Mouse (Mus musculus): Measurements from ENCODE around the gene Klhl31.

Gene Klhl31

DNA sequence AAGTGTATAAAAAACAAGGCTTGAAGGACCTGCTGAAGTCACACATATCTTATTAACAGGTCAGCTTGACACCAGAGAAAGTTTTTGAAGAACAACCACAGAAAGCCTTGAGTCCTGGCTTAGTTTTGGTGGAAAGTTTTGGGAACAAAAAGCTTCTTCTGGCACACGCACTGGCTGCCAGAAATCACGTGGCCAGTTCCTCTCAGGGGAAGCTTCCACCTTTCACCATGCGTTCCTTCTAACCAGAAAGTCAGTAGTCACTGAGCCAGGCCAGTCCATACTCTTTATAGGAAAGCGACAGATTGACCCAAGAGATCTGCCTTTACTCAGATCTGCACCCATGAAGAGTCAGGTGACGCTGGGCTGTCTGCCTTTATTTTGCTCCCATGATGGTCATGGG, 12.1 kb upstream of the Klhl31 start:
- DNase-seq, result no peak

- no peak for DNase-seq
These were observed 7.6 kb upstream of the Klhl31 start for GRCm38 (mm10) chr9:77628676-77629075.

- DNase-seq, result no peak
These were observed 6.6 kb upstream of the Klhl31 start for GRCm38 (mm10) chr9:77629708-77630107.

DNA sequence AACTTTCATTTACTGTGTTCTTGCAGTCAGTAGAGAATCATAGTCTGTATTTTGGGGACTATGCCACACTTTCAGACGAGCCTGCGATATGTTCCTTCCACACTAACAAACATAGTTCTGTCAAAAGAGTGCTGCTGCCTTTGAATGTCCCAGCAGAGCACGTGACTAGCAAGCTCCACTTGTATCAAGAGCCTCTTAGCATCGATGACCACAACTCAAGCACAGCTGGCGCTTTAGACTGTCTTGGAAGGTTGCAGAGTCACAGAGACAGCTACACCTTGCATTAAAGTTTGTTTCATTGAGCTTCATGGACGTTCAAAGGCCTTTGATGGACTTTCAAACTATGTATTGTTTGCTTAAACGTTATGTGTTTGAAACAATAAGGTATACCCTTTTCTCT, 5.5 kb upstream of the Klhl31 start:
- no peak for DNase-seq

- no peak for DNase-seq
These were observed 3.9 kb upstream of the Klhl31 start for GRCm38 (mm10) chr9:77632432-77632831.

DNA sequence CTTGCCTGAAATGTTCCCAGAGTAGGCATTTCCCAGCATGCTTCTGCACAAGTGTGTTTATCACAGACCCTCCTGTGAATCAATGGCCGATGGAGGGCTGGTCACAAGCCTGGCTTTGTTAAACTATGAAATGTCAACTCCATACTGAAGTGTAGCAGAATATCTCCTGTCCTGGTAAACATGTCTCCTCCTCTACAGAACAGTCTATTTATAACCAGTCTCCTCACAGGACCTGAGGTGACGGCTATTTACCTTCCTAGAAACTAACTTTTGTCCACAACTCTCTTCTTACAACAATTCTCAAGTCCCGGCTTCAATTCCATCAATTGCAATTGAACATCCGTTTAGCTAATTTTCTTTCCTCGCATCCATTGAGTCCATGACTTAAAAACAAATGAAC, 297 bp upstream of the Klhl31 start:
- no peak for DNase-seq

- DNase-seq, result no peak
These were observed 1.1 kb downstream of the Klhl31 start for GRCm38 (mm10) chr9:77637357-77637756.

DNA sequence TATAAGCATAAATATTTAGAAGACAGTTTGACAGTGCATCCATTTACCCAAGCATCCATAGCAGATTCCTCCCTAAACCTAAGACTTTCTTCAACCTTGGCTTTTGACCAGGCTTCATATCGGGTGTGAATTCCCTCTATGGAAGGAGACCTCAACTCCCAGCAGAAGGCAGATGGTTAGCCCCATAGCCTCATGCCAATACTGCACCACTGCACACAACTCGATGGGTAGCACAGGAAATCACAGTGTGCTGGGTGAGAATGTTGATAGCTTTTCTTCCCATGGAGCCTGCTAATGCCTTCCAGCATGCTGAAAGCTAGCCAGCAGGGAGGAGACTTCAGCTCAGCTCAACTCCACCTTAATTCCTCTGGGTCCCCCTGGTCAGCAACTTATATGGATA, 8.9 kb downstream of the Klhl31 start:
- no peak for DNase-seq

GRCm38 (mm10) chr9:77651847-77652246, 15.5 kb downstream of the Klhl31 start:
- no peak for DNase-seq

GRCm38 (mm10) chr9:77653907-77654306, 17.6 kb downstream of the Klhl31 start:
- no peak for DNase-seq

DNA sequence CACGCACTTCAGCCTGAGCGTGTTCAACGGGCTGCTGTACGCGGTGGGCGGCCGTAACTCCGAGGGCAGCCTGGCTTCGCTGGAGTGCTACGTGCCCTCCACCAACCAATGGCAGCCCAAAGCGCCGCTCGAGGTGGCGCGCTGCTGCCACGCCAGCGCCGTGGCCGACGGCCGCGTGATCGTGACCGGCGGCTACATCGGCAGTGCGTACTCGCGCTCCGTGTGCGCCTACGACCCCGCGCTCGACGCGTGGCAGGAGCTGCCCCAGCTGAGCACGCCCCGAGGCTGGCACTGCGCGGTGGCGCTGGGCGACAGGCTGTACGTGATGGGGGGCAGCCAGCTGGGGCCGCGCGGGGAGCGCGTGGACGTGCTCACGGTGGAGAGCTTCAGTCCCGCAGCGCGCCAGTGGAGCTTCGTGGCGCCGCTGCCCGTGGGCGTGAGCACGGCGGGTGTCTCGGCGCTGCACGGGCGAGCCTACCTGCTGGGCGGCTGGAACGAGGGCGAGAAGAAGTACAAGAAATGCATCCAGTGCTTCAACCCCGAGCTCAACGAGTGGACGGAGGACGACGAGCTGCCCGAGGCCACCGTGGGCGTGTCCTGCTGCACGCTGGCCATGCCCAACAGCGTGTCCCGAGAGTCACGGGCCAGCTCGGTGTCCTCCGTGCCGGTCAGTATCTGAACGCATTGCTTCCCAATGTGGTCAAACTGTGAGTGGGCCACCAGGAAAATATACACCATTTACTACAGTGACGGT, 19.1 kb downstream of the Klhl31 start:
- no peak for DNase-seq

- DNase-seq, result peak; percentile 51
These were observed 19.6 kb downstream of the Klhl31 start for GRCm38 (mm10) chr9:77655935-77656288.

GRCm38 (mm10) chr9:77662917-77663316, 26.6 kb downstream of the Klhl31 start:
- no peak for DNase-seq

DNA sequence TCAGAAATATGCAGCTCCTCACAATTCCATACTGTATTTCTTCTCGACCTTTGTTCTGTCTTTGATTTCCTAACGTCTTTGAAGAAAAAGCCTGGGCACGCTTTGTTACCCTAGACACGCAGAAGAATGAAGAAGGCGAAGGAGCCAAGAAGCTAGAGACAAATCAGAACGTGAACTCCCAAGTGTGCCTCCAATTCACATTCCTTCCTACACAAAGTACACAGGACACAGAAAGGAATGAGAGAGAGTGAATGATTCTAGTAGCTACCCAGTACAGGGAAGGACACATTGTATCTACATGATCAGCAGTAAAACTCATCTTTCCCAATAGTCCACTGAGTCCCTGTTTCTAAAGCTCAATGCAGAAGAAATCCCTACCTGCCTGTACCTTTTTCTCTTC, 33.8 kb downstream of the Klhl31 start:
- DNase-seq, result no peak

DNA sequence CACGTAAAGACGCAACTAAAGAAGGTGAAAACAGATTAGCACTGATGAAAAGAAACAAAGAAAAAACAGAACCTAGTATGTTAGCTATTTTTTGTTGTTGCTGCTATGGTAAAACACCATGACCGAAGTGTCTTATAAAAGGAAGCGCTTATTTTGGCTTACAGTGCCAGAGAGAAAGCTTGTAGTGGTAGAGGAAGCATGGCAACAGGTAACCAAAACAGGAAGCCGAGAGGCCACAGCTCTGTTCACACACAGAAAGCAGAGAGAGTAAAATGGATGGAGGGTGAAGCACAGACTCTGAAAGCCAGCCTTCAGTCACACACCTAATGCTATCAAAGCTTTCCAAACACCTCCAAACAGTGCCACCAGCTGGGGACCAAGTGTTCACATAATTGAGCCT, 34.7 kb downstream of the Klhl31 start:
- DNase-seq, result no peak

DNA sequence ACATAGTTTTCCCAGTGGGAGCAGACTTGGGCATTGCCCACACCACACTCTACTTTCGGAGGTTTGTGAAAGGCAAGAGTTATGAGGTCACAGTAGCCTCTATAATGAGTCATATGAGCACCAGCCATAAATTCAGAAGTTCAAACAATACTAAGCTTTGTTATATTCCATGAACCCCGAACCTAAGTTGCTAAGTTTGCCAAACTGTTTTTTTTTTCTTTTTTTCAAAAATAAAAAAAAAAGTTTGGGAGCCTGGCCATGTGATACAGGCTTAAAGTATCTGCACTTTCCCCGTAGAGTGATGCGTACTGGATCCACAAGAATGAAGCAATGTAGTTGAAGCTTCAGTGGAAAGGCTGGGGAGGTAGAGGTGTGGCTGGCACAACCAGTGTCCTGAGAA, 36.9 kb downstream of the Klhl31 start:
- no peak for DNase-seq

DNA sequence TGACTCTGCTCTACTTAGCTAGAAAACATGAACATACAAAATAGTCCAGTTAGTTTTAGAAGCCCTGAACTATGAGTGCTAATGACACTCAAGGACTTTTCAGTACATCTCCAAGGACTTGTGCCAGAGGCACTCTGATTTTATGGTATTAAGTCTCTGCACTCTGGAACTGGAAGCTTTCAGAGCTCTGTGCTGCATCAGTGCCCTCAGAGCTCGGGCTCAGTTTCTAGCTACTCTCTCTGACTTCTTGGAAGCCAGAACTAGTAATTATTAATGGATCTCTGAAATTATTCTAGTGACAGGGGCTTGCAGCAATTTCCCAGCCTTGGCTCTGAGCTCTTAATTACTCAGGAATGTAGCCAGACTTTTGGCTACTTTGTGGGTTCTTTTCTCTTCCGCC, 37.7 kb downstream of the Klhl31 start:
- DNase-seq, result no peak

- no peak for DNase-seq
These were observed 48.6 kb downstream of the Klhl31 start for GRCm38 (mm10) chr9:77684938-77685337.

- no peak for DNase-seq
These were observed 49.7 kb downstream of the Klhl31 start for GRCm38 (mm10) chr9:77685825-77686500.

GRCm38 (mm10) chr9:77692707-77693106, 56.4 kb downstream of the Klhl31 start:
- DNase-seq, result no peak

DNA sequence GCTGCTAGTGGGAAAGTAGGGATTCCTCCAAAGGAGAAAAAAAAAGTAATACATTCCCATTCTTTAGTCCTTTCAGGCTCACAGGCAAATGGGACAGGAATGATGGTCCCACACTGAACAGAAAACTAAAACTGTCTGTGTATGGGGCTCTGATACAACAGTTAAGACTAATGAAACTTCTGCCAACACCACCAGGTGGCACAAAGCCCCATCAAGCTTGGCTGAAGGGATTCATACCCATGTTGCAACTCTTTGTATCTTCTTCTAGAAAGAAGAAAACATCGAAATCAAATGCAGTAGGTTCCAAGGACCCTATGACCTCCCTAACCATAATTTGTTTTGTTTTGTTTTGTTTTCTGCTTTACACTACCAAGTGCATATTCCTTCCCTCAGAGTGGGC, 57.1 kb downstream of the Klhl31 start:
- no peak for DNase-seq

DNA sequence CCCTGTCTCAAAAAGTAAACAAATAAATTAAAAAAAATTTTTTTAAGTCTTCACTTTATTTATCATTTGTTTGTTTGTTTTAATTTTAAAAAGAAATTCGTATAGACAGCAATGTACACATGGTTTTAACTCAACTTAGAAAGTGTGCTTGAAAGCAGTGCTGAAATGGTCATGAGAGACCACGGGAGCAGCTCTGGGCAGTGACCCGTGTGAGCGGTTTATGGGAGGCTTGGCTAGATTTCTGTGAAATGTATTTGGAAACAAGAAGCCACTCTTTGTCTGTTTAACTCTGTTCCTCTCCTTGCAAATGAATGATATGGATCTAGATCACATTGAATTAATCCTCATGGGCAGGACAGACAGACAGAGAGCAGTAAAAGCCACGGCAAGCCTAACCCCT, 59.3 kb downstream of the Klhl31 start:
- DNase-seq, result no peak

DNA sequence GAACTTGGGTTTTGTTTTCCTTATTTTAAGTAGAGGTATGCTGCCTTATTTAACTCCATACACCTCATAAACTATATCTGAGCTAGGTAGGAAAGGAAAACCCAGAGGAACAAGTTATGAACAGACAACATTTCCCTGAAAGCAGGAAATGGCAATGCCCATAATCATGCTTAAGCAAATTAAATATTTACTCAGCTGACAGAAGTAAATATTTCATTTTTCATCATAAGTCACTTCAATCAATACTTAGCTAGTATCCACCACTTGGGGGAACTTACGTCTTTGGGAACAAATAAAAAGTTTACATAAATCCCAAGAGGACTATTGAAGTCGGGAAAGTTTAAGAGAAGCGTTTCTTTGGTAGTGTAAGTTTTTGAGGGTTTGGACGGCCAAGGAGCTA, 67.2 kb downstream of the Klhl31 start:
- DNase-seq, result no peak

DNA sequence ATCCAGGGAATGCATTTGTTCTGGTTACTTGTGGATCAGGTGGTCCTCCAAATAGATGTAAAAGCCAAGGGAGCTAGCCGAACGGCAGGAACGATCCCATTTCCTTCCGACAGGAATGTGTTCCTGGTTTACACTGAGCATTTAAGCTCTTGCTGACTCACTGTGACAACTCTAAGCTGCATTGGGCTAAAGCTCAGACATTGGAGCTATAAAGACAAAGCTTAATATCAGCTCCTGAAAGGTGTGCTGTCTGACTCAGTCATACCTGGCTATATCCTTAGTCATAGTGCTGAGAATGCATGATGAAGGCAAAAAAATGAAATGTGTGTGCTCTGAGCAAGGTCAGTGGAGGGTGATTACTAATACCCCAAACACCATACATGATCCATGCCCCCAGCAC, 67.8 kb downstream of the Klhl31 start:
- DNase-seq, result no peak

DNA sequence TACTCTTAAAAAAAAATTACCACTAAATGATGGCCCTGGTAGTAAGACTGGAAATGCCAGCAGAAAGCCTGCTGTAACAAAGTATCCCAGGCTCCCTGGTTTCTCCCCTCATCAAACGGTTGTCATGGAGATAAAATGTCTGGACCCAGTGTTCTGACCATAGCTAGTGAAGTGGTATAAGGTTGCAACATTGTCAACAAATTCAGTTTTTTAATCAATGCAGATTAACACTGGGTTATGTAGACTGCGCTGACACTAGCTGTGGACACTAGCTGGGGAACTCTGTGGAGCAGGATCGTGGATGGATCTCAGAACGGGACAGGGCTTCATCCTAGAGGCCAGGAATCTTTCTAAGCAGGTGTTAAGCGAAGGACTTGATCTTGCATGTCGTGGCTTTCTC, 70.2 kb downstream of the Klhl31 start:
- DNase-seq, result no peak

All from cerebellum, adult 9-10 months (tissue).